Mouse (Mus musculus) cerebellum, adult 2 months (tissue): ENCODE results near the gene Slc25a36. TPM values are rescaled to one million over a fixed set of nuclear protein-coding genes. Genes with fewer than 3 reads are reported as not detected.

Experiments
- DNase-seq, 2 experiments: peaks; one replicate each; pipeline ENCODE4 v3.0.0; 2021
- H3K27ac ChIP-seq: fragments of 200-500 bp; 2 replicates; pipeline ENCODE4 v1.5.1; 2012; ENCODE audit warnings: low read length, control low read depth, inconsistent platforms; ENCODE audit not compliant: insufficient read depth
- H3K27me3 ChIP-seq: fragments of 200-500 bp; 2 replicates; pipeline ENCODE4 v1.6.1; 2012; ENCODE audit warnings: inconsistent platforms, mild to moderate bottlenecking, low read length, moderate library complexity; ENCODE audit not compliant: control insufficient read depth, insufficient read depth
- H3K4me1 ChIP-seq: fragments of 200-500 bp; 2 replicates; pipeline ENCODE4 v1.6.1; 2011; ENCODE audit warnings: low read length; ENCODE audit not compliant: control insufficient read depth, insufficient read depth
- H3K4me3 ChIP-seq: fragments of 200-500 bp; replicated peaks from 2 replicates; pipeline ENCODE3; 2011; ENCODE audit warnings: mild to moderate bottlenecking, low read depth, low read length, control low read depth; ENCODE audit not compliant: insufficient read depth
- CTCF ChIP-seq: fragments of 200-500 bp; IDR thresholded peaks from 2 replicates; pipeline ENCODE4 v1.5.1; 2011; ENCODE audit warnings: low read depth, mild to moderate bottlenecking, control low read depth, low read length, moderate library complexity, borderline replicate concordance; ENCODE audit not compliant: insufficient read depth
- POLR2A ChIP-seq: fragments of 200-500 bp; IDR thresholded peaks from 2 replicates; pipeline ENCODE4 v1.6.1; 2011; ENCODE audit warnings: low read length, control low read depth, borderline replicate concordance; ENCODE audit not compliant: insufficient read depth
- WGBS: fragments of 180-500 bp; shearing (Covaris S2); methylation state at CpG from one replicate; pipeline ENCODE4 v1.1.7; 2018; 5-methylcytosine and 5-hydroxymethylcytosine counted together
- polyA plus RNA-seq: library from polyadenylated mRNA; depleted of rRNA; stranded (reverse); fragments of >200 nt; gene quantifications from 2 replicates; pipeline ENCODE4 v1.2.3, GENCODE M21; 2012; rRNA removed

Slc25a36 gene
- polyA plus RNA-seq, 1 experiment: 53.2 TPM

DNA sequence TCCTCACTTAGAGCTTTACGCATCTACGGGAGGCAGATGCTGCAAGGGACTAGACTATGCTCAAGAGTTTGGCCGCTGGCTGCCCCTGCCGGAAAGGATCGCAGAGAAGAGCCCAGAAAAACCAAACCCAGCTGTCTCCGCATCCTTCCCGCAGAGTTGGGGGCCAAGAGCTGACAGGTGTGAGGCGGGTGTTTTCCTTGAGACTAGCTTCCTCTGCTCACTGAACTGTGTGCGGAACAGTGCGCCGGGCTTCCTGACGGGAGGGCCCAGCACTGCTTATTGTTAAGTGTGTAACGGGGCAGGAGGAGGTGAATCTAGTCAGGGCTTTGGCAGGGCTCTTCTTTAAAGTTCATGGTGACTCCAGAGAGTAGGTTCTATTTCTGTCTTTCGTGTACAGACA, 55.1 kb downstream of the Slc25a36 start:
- no peak for TF ChIP-seq CTCF
- no peak for TF ChIP-seq POLR2A
- WGBS: 17% methylated on average over 14 of the region's 14 CpGs
- peaks cover 2% of the 10 kb centered on the region; the same call in 1 of the 2 replicates for H3K4me1 ChIP-seq
- H3K27ac ChIP-seq: no peak overlapping the region
- H3K4me3 ChIP-seq: no peak overlapping the region
- no peak for DNase-seq
- no peaks in the 10 kb centered on the region for H3K27me3 ChIP-seq

- no peak for DNase-seq
- H3K4me3 ChIP-seq: no peak overlapping the region
- H3K27me3 ChIP-seq: no peaks in the 10 kb centered on the region
- 23% methylated on average over 8 of the region's 8 CpGs for WGBS
- H3K4me1 ChIP-seq: no peaks in the 10 kb centered on the region
- TF ChIP-seq POLR2A (no peak), CTCF (no peak)
- no peak overlapping the region for H3K27ac ChIP-seq
Measured at GRCm38 (mm10) chr9:97051176-97051575, 59.8 kb downstream of the Slc25a36 start.

DNA sequence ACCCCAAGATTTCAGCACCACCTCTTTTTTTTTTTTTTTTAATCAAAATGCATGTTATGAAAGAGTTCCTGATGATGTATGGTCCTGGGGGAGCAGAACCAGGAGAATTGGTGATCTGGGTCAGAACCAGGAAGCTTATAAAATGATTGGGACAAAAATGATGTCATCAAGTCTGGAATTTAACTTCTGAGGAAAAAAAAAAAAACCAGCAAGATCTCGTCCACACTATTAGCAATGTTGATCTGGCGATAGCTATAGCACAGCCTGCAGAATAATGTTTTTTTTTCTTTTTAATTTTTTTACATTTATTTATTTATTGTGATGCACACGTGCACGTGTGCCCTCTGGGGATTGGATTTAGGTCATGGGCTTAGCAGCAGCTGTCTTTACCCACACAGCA, 64.7 kb downstream of the Slc25a36 start:
- 81% methylated on average over 4 of the region's 4 CpGs for WGBS
- H3K4me1 ChIP-seq: no peaks in the 10 kb centered on the region
- no peak overlapping the region for H3K4me3 ChIP-seq
- DNase-seq: no peak
- H3K27ac ChIP-seq: no peak overlapping the region
- TF ChIP-seq CTCF (no peak), POLR2A (no peak)
- no peaks in the 10 kb centered on the region for H3K27me3 ChIP-seq

DNA sequence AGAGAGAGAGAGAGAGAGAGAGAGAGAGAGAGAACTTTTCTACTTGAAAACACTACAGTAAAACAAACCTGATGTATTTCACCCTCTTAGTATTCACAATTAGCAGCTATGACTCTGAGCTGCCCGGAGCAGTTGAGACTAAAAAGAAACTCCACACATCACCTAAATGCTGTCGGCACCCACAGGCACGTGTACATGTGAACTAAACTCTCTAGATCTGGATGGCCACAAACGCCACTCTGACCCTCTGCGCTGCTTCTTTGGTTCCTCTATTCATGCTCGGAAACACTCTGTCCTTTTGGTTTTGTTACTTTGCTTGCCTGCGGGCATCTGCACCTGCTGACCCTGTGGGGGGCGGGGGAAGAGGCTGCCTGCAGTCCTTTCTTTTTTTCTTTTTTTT, 69.3 kb downstream of the Slc25a36 start:
- Histone ChIP-seq H3K4me3 (no peak overlapping the region), H3K27ac (no peak overlapping the region), H3K27me3 (no peaks in the 10 kb centered on the region), H3K4me1 (no peaks in the 10 kb centered on the region)
- no peak for DNase-seq
- TF ChIP-seq POLR2A (no peak), CTCF (no peak)
- WGBS: 62% methylated on average over 8 of the region's 8 CpGs

DNA sequence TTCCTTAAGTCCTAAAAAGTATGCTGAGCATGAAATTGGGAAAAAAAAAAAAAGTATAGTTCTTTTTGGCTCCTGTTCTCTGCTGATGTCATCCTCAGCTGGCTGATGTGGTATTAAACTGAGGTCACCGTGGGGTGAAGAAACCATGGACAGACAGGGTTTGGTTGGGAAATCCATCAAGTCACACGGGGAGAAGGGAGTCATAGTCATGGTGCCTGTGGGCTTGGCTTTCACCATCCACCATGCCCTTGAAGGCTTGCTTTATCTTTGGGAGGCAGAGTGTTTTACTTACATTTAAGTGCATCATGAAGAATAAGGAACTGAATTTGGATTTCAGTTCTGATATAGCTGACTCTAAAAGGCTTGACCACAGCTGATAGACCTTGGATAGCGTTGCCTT, 72.9 kb downstream of the Slc25a36 start:
- Histone ChIP-seq H3K4me3 (no peak overlapping the region), H3K27me3 (no peaks in the 10 kb centered on the region), H3K27ac (no peak overlapping the region), H3K4me1 (no peaks in the 10 kb centered on the region)
- no peak for DNase-seq
- TF ChIP-seq POLR2A (no peak), CTCF (no peak)
- 89% methylated on average over 3 of the region's 3 CpGs for WGBS

DNA sequence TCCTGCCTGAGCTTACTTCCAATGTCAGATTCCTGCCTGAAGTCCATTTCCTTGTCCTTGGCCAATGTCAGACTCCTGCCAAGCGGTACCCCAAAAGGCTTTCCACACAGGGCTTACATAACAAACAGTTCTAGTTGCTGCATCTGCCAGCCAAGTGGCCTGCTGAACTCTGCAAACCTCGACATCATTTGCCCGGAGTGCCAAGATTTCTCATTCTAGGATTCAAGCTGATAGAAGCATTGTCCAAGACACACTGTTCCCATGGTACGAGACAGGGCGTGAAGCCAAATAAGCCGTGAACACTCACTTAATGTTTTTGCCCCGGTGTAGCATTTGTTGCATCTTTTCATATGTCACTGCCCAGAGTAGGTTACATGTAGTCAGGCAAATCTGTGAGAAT, 74.3 kb downstream of the Slc25a36 start:
- Histone ChIP-seq H3K4me3 (no peak overlapping the region), H3K27me3 (no peaks in the 10 kb centered on the region), H3K27ac (no peak overlapping the region), H3K4me1 (no peaks in the 10 kb centered on the region)
- TF ChIP-seq CTCF (no peak), POLR2A (no peak)
- no peak for DNase-seq
- 11% methylated on average over 7 of the region's 7 CpGs for WGBS

GRCm38 (mm10) chr9:97027361-97027760, 83.6 kb downstream of the Slc25a36 start:
- Histone ChIP-seq H3K4me1 (no peaks in the 10 kb centered on the region), H3K27ac (no peak overlapping the region), H3K4me3 (no peak overlapping the region), H3K27me3 (no peaks in the 10 kb centered on the region)
- DNase-seq: no peak
- TF ChIP-seq CTCF: no peak
- no peak for TF ChIP-seq POLR2A
- 82% methylated on average over 12 of the region's 12 CpGs for WGBS

DNA sequence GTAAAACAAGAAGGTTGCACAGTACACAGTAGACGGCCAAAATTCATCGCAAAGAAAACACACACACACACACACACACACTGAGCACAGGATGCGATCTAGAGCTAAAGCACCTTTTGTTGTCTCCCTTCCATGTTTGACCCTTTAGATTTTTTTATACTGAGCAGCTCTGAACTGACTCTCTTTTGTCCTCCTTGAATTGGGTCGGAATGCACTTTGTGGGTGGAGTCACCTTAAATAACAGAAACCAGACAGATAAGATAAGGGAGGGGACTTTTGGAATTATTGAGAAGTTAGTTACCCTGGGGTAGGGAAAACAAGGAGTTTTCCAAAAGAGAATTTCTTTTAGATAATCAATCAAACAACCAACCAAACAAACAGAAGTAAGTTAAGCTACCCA, 85.0 kb downstream of the Slc25a36 start:
- Histone ChIP-seq H3K4me3 (no peak overlapping the region), H3K27me3 (no peaks in the 10 kb centered on the region), H3K4me1 (no peaks in the 10 kb centered on the region), H3K27ac (no peak overlapping the region)
- no peak for DNase-seq
- WGBS: 93% methylated on average over 4 of the region's 4 CpGs
- no peak for TF ChIP-seq POLR2A
- TF ChIP-seq CTCF: no peak

Other genes starting within 250 kb of the Slc25a36 start
- gene Pxylp1, start 218.5 kb downstream of the Slc25a36 start, polyA plus RNA-seq: 35.6 and 39.7 TPM in 2 replicates
- gene Spsb4, start 92.3 kb downstream of the Slc25a36 start, polyA plus RNA-seq: 11.4 and 13.9 TPM in 2 replicates